Mouse (Mus musculus) urinary bladder, postnatal 10 days (tissue): ENCODE measurements around the gene H2afy.

ENCODE experiments used
- DNase-seq: peaks from one replicate; pipeline ENCODE4 v3.0.0; 2022; ENCODE audit warnings: low spot score

H2afy gene

GRCm38 (mm10) chr13:56145523-56145922, 9.4 kb upstream of the H2afy start:
- DNase-seq = no peak

GRCm38 (mm10) chr13:56144021-56144420, 7.9 kb upstream of the H2afy start:
- DNase-seq = no peak

DNA sequence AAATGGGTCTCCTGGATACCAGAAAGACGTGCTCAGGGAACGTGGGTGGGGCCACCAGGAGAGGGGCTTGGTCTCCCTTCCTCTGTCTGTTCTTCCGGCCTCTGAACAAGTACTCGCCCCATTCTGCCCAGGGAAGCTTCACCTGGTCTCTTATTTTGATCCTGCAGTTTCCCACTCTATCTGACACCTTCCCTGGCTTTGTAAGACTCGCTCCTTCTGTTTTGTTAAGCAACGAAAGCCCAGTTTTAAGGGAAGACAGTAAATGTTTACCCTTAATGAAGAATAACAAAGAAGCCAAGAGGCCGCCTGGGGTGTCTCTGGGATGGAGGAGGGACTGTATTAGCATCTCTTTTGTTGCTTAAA, 7.0 kb upstream of the H2afy start:
- DNase-seq = no peak

GRCm38 (mm10) chr13:56142382-56143150, 6.4 kb upstream of the H2afy start:
- no peak for DNase-seq

DNA sequence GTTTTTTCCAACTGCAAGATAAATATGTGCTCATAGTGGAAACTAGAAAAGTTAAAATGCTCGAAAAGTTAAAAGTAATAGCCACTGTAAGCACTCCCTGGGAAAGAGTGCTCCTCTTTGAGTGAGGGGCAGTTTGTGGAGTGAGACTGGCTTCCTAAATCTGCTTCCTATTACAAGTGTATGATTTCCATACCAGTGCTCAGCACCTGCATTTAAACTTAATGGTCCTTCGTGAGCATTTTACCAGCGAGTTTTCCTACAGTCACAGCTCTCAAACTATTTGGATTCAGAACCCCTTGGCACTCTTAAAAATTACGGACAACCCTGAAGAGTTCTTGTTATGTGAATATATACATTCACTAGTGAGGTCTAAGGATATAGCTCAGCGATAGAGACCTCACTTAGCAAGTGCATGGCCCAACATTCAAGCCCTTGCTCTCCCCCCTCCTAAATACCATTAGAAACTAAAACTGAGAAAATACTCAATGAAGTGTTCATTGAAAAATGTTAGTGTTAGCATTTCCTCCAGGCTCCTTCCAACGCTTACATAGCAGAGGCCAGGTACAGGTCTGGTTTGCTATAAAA, 3.1 kb upstream of the H2afy start:
- DNase-seq = no peak

- peak; percentile 72 for DNase-seq
Observed at GRCm38 (mm10) chr13:56135231-56136052, 719 bp downstream of the H2afy start.

- DNase-seq = no peak
Observed at GRCm38 (mm10) chr13:56134631-56135181, 1.5 kb downstream of the H2afy start.

GRCm38 (mm10) chr13:56134031-56134430, 2.1 kb downstream of the H2afy start:
- DNase-seq = no peak

DNA sequence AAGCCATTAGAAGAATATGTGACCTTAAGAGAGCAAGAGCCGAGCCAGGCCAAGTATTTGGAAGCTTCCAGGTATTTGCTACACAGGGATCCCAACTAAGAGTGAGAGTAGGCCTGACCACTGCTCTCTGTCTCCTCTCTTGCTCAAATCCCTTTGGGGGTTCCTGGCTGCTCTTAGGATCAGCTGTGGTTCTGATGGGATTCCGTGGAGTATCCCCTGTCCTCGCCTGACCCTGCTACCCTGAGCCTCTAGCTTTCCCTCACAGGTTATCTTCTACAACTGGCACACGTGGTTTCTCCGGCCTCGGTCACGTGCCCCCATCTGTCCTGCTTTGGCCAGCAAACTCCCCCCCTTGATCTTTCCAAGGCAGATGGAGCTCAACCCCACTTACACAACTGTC, 3.2 kb downstream of the H2afy start:
- no peak for DNase-seq

GRCm38 (mm10) chr13:56132326-56132936, 3.7 kb downstream of the H2afy start:
- DNase-seq = no peak

GRCm38 (mm10) chr13:56130544-56130943, 5.6 kb downstream of the H2afy start:
- no peak for DNase-seq

DNA sequence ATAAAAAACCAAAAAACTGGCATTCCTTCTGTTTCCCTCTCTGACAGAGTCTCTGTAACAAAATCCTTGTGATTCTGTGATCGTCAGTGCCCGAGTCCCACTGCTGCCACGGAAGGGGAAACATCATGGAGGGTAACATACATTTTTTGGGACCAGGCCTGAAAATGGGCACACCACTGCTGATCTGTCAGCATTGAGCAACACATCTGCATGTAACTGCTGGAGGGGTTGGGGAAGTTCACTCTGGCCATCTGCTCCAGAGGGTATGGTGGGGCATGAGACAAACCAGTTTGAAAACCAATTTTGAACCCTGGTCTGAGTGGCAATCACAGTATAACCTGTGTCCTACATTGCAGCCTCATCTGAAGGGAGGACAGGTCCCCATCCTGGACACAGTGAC, 6.6 kb downstream of the H2afy start:
- DNase-seq = no peak

- no peak for DNase-seq
Observed at GRCm38 (mm10) chr13:56129014-56129413, 7.1 kb downstream of the H2afy start.

DNA sequence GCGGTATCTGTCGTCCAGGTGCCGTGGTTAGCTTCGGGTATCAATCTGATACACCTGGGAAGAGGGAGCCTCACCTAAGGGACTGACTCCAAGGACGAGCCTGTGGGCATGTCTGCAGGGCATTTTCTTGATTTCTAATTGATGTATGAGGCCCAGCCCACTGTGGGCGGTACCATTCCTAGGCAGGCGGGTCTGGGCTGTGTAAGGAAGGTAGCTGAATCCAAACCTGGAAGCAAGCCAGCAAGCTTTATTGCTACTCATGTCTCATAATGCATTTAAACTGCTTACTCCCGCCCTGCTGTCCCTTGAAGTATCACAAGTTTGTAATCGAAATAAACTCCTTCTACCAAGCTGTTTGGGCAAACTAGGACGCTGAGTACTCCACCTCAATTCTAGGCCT, 10.5 kb downstream of the H2afy start:
- DNase-seq = no peak

- DNase-seq = no peak
Observed at GRCm38 (mm10) chr13:56123075-56123474, 13.1 kb downstream of the H2afy start.

DNA sequence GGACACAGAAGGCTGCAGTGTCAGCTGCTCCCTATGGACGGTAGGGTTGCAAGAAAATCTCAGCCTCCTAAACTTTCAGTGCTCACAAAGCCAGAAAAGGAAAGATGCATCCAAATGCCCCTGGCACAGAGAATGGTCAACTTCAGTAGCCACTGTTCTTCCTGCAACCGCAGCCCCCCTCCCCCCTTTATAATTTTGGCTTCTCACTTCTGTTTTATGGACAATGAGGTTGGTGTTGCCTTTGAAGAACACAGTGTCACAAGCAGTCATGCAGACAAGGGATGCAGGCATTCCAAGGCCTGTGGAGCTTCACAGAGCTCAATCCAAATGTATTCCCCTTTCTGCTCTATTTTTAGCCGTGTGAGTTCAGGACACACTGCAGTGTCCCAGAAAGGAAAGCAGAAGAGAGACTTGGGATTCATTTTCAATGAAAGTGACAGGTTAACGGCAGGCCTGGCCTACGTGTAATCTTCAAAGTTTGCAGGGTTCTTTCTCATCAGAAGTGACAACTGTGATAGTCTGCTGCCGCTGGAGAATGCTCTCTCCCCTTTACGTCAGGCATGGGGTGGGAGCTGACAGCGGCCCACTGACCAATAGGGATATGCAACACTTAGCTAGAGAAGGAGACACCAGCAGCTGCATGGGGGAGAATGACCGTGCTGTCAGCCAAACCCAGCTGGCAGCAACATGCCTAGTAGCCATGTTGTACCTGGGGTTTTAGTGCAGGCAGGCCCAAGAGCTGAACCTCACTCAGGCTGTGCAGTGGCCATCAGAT, 18.0 kb downstream of the H2afy start:
- DNase-seq = no peak

GRCm38 (mm10) chr13:56115906-56116305, 20.3 kb downstream of the H2afy start:
- no peak for DNase-seq

DNA sequence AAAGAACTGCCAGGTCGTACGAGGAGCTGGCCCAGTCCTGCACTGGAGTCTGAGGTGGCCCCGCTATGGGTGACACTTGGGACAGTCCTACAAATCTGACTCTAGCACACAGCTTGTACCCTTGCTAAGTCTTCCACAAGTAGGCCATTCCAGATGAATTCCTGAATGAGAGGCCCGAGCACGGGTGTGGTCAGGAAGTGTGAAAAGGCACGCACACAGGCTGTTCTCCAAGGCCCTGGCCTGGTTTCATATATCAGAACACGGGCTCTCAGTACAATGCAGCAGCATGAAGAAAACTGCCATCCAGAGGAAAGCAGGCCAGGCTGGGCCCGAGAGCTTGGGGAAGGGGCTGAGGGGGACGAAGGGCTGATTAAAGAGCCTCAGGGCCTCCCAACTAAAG, 20.8 kb downstream of the H2afy start:
- DNase-seq = no peak

GRCm38 (mm10) chr13:56113431-56114248, 22.5 kb downstream of the H2afy start:
- no peak for DNase-seq

DNA sequence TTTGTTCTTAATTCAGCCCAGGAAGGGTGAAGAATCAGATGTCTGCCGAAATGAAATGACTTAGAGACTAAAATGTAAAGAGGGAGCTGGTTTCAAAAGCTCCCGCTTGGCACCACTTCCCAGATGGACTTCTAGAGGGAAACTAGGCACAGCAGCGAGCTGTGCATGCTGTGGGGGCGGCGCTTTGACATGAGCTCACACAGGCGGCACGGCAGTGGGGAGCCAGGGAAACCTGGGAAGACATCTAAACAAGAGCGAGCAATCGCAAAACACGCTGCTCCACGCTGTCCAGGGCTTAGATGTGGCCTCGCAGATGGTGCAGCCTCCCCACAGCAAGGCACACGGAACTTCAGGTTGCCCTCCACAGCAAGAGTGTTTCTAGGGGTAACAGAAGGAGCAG, 23.2 kb downstream of the H2afy start:
- DNase-seq = no peak

DNA sequence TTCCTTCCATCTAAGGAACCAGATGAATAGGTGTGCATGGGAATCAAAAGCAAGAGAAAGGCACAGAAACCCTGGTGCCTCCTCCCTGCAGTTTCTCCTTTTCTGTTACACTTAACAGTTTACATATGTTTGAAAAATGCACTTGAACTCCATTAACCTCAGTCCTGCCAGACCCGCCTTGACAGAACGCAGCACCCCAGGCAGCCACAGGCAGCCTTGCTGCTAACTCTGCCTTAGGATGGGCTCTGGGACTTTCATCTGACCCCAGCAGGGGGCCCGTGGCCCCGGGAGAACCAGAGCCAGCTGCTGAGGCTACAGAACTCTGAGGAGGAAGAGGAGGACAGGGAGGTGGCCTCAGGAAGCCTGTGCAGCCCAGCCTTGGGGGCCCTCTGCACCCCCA, 23.7 kb downstream of the H2afy start:
- DNase-seq = no peak
